Mouse (Mus musculus) adrenal gland, adult (tissue): ENCODE measurements around the gene Col6a3.

ENCODE experiments used
- DNase-seq, 2 experiments: peaks; one replicate each; pipeline ENCODE4 v3.0.0; 2022 to 2023; ENCODE audit warnings: low spot score in 1 of 2; ENCODE audit not compliant: inconsistent age in 2 of 2

Gene Col6a3

GRCm38 (mm10) chr1:90738913-90739312 lies 104.9 kb downstream of the Col6a3 start:
- no peak for DNase-seq

DNA sequence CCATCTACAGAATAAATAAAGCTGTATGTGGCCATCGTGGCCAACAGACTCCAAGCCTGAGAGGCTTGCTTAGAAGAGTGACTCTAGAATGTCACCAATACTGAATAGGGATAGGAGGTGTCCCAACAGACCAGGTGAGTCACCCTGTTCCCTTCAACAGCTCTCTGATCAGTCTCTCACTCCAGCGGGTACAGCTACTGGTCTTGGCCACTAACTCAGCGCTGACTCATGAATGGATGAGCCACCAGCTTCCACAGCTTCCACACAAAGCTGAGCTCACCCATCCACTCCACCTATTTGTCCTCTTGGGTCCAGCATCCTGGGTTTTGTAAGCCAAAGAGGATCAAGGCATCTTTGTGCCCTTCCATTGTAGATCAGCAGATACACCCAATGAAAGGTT lies 114.3 kb downstream of the Col6a3 start:
- peak in 1 of 2 experiments; percentile 66 for DNase-seq

DNA sequence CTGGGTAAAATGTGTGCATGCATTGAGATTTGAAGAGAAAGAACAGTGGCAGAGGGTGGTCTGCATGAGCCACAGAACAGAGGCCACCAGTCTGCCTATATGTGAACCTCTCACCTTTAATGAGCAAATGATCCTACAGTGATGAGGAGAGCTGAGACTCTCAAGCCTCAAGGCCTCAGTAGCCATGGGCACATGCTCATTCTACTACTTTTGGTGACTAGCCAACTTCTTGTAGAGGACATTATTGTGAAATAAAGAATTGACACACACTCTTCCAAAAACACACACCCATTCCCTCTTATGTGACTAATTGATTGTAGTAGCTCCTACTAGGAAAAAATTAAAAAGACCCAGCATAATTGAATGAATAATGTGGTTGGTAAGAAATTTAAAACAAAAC lies 120.0 kb downstream of the Col6a3 start:
- DNase-seq = peak in 1 of 2 experiments; percentile 60

GRCm38 (mm10) chr1:90723325-90723724 lies 120.4 kb downstream of the Col6a3 start:
- no peak for DNase-seq

DNA sequence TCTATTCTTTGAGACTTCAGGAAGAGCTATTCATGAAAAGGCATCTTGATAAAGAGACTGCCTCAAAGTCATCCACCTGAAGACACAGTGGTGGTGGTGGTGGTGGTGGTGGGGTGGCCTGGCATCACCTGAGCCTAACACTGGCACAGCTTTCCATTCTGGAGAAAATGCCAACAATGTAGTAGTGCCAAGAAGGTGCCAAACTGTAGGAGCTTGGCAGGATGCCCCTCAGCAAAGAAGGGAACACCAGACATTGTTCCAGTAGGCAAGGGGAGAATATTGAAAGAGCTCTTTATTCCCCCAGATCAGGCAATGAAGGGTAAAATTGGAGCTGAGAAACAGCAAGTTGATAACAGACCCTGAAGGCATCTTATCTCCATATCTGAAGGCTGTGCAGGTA lies 121.8 kb downstream of the Col6a3 start:
- no peak for DNase-seq

GRCm38 (mm10) chr1:90720610-90721241 lies 123.0 kb downstream of the Col6a3 start:
- no peak for DNase-seq

GRCm38 (mm10) chr1:90718826-90719550 lies 124.8 kb downstream of the Col6a3 start:
- DNase-seq = no peak

DNA sequence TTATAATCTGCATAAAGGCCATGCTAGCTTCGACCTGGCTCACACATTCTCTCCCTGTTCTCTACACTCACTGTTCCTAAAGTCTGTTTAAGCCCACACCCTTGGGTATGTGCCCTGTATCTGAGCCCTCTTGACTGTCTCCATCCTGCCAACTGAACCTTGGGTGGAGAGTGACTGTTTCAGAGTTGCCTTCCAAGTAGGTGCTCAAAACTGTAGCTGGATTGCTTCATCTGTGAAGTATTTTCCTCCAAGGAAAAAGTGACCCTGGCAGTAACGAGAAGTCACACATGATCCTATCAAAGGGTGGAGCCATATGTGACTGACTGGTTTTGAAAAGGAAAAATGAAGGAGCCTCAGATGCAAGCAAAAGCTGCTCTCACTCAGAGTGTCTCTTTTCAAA lies 127.5 kb downstream of the Col6a3 start:
- no peak for DNase-seq
